Mouse (Mus musculus) heart, embryonic 16.5 days (tissue): ENCODE measurements around the gene A3galt2. TPM values are rescaled to one million over a fixed set of nuclear protein-coding genes. Genes with fewer than 3 reads are reported as not detected.

Experiments
- ATAC-seq: fragments of 200-750 bp; cut with Nextera tagmentation; replicated peaks from 2 replicates; pipeline ENCODE4 v1.8.0; 2017; ENCODE audit warnings: moderate number of reproducible peaks; ENCODE audit not compliant: insufficient read depth, low FRiP score; ENCODE audit errors: extremely low read depth
- H3K27ac ChIP-seq: fragments of 300-500 bp; sonication (generic); 2 replicates; pipeline ENCODE4 v1.5.1; 2014; ENCODE audit warnings: mild to moderate bottlenecking, low read length, control low read depth, moderate library complexity
- H3K27me3 ChIP-seq: fragments of 300-500 bp; sonication (generic); 2 replicates; pipeline ENCODE4 v1.6.1; 2014; ENCODE audit warnings: low read length, mixed read lengths; ENCODE audit not compliant: control insufficient read depth, insufficient read depth
- H3K36me3 ChIP-seq: fragments of 300-500 bp; sonication (generic); 2 replicates; pipeline ENCODE4 v1.6.1; 2014; ENCODE audit not compliant: control insufficient read depth, insufficient read depth
- H3K4me1 ChIP-seq: fragments of 300-500 bp; sonication (generic); 2 replicates; pipeline ENCODE4 v1.6.1; 2014; ENCODE audit warnings: low read length, mixed read lengths; ENCODE audit not compliant: control insufficient read depth, insufficient read depth
- H3K4me2 ChIP-seq: fragments of 300-500 bp; sonication (generic); 2 replicates; pipeline ENCODE4 v1.6.1; 2014; ENCODE audit warnings: low read depth, mild to moderate bottlenecking, control low read depth, low read length
- H3K4me3 ChIP-seq: fragments of 300-500 bp; sonication (generic); 2 replicates; pipeline ENCODE4 v1.5.1; 2014; ENCODE audit warnings: mild to moderate bottlenecking, control low read depth, low read length
- H3K9ac ChIP-seq: fragments of 300-500 bp; sonication (generic); 2 replicates; pipeline ENCODE4 v1.6.1; 2014; ENCODE audit warnings: low read length, control low read depth
- H3K9me3 ChIP-seq: fragments of 300-500 bp; sonication (generic); replicated peaks from 2 replicates; pipeline ENCODE4 v1.6.1; 2016; ENCODE audit warnings: low read length; ENCODE audit not compliant: control insufficient read depth
- WGBS: fragments of 180-500 bp; shearing (Covaris S2); extraction: QIAGEN DNeasy Blood & Tissue Kit; methylation state at CpG from one replicate; pipeline ENCODE4 v1.1.7; 2014; 5-methylcytosine and 5-hydroxymethylcytosine counted together
- polyA plus RNA-seq: library from polyadenylated mRNA; unstranded; fragments of >200 nt; fragmentation: Nextera tagmentation; extraction: Ambion mirVana; gene quantifications from 2 replicates; pipeline ENCODE4 v1.2.1, GENCODE M21; 2015

A3galt2 gene
- polyA plus RNA-seq, 1 experiment from 2014 or later, result 0.11 TPM

DNA sequence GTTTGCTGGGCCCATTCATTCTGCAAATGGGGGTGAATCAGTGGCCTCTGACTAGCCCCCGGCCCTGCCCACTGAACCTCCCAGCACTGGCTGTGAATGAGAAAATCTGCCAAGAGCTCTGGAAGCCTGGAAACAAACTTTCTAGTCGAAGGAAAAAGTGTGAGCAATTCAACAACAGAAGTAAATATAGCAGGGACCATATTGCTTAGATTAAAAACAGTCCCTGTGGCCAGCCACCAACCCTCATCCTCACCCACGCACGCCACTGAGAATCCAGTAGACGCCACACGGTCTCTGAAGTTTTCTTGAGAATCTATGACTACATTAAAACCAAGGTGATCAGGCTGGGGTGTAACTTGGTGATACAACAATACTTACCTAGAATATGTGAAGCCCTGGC is 42.2 kb upstream of the A3galt2 start:
- no peak for ATAC-seq
- H3K27me3 ChIP-seq, result peaks cover 17% of the 10 kb centered on the region
- H3K4me1 ChIP-seq, result peaks cover 16% of the 10 kb centered on the region
- no peak overlapping the region; the same call in 1 of the 2 replicates for H3K9ac ChIP-seq
- H3K27ac ChIP-seq, result no peak overlapping the region
- no peaks in the 10 kb centered on the region for H3K36me3 ChIP-seq
- H3K9me3 ChIP-seq, result no peaks in the 10 kb centered on the region
- no peak overlapping the region for H3K4me2 ChIP-seq
- H3K4me3 ChIP-seq, result no peak overlapping the region
- WGBS, result 83% methylated on average over 6 of the region's 6 CpGs

DNA sequence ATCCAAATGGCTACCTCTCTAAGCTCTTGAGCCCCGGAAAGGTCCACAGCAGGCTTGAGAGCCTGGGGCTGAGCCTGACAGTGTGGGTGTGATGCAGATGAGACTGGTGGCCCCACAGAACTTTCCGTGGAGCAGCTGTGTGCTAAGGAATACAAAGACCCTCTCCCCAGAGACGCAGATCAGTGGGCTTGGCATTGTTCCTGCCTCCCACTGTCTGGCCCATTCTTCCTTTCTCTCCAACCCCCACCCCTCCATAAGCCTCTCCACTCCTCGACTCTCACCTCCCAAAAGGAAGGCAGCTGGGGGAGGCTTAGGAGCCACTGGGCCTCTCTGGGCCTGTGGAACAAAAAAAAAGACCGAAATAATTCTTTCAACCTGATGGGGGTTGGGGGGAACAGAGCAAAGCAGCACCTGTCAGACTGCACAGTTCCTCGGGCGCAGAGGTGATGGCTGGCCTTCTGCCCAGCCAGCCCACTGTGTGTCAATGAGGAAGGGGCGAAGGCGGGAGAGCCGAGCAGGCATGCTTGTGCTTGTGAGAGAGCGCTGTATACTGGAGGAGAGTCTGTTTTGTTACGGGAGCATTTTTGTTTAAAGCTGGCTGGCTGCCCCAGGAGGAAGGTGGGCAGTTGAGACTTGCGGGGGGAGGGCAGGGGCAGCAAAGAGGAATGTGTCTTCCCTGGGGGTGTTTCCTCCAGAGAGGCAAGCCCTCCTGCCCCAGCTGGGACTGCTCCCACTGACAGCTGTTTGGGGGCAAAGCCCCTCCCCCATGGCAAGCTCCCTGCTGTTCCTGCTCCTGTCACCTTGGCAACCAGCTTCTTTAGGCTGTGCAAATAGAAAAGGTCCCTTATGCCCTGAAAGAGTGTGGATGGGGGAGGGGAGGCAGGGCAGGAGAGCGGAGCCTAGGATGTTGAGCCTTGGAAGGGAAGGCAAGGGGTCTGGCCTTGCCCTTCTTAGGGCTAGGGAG is 39.6 kb upstream of the A3galt2 start:
- WGBS, result 32% methylated on average over 14 of the region's 14 CpGs

DNA sequence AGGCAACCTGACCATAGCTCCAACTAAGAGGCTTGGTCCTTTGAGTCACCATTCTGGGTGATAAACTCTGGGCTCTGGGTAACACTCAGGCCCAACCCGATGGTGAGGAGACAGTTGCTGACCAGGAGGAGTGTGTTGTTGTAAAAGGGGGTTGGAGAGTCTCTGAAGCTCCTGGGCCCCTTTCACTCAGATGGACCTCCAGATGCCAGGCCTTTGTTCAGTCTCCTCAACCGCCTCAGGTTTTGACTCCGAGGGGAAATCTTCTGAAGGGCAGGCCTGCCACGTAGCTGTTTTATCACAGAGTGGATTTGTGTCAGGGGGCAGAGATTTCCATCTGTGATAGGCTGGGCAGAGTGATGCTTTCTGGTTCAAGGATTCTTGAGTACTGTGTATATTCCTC is 38.9 kb upstream of the A3galt2 start:
- H3K4me1 ChIP-seq, result peaks cover 25% of the 10 kb centered on the region
- H3K36me3 ChIP-seq, result no peaks in the 10 kb centered on the region
- no peak overlapping the region for H3K4me2 ChIP-seq
- H3K27me3 ChIP-seq, result no peaks in the 10 kb centered on the region
- H3K9me3 ChIP-seq, result no peaks in the 10 kb centered on the region
- no peak overlapping the region for H3K4me3 ChIP-seq
- H3K27ac ChIP-seq, result no peak overlapping the region
- ATAC-seq, result no peak
- H3K9ac ChIP-seq, result no peak overlapping the region
- 51% methylated on average over 4 of the region's 4 CpGs for WGBS

More for the DNA sequence above, 39.6 kb upstream of the A3galt2 start:
- H3K4me2 ChIP-seq, result no peak overlapping the region
- peaks cover 3% of the 10 kb centered on the region for H3K27me3 ChIP-seq
- ATAC-seq, result 0 out of 2 replicates have a peak, but pooled peaks have one; percentile 3
- peaks cover 20% of the 10 kb centered on the region for H3K4me1 ChIP-seq
- H3K36me3 ChIP-seq, result no peaks in the 10 kb centered on the region
- H3K9ac ChIP-seq, result no peak overlapping the region
- H3K9me3 ChIP-seq, result no peaks in the 10 kb centered on the region
- H3K27ac ChIP-seq, result no peak overlapping the region
- no peak overlapping the region for H3K4me3 ChIP-seq

DNA sequence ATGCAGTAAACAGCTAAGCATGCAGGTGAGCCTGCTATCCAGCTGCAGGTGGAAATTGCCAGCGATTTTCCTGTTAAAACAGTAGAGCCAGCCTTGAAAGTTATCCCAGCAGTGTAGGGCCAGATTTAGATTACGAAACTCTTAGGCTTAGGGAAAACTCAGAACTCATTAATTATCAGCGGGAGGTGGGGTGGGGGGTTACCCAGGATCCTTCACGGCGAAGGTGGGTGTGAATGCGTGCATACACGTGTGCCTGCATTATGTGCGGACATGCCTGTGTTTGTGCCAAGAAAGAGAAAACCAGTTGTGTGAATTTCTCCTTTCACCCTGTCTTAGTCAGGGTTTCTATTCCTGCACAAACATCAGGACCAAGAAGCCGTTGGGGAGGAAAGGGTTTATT is 38.4 kb upstream of the A3galt2 start:
- no peak overlapping the region for H3K27ac ChIP-seq
- H3K4me2 ChIP-seq, result no peak overlapping the region
- no peaks in the 10 kb centered on the region for H3K27me3 ChIP-seq
- 75% methylated on average over 9 of the region's 9 CpGs for WGBS
- H3K9ac ChIP-seq, result no peak overlapping the region
- ATAC-seq, result no peak
- peaks cover 23% of the 10 kb centered on the region for H3K4me1 ChIP-seq
- no peaks in the 10 kb centered on the region for H3K36me3 ChIP-seq
- H3K4me3 ChIP-seq, result no peak overlapping the region
- H3K9me3 ChIP-seq, result no peaks in the 10 kb centered on the region

DNA sequence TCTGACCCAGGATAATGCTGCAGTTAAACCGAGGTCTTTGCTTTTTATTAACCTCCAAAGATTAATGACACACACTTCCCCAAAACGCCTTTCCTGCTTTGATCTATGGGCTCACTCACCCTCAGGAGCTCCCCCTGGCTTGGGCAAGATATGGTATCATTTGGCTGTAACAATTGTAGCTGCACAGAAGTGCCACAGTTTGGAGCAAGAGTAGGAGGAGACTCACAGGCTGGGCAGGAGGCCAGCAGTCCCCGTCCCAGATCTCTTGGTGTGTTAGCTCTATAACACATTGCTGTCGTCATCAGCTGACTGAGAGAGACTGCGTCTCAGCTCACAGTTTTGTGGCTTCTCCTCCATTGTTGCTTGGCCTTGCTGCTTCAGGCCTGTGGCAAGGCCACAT is 35.1 kb upstream of the A3galt2 start:
- H3K27ac ChIP-seq, result no peak overlapping the region
- H3K9me3 ChIP-seq, result no peaks in the 10 kb centered on the region
- peak; percentile 71 for ATAC-seq
- no peak overlapping the region for H3K9ac ChIP-seq
- no peak overlapping the region for H3K4me2 ChIP-seq
- no peaks in the 10 kb centered on the region for H3K36me3 ChIP-seq
- peaks cover 30% of the 10 kb centered on the region for H3K4me1 ChIP-seq
- WGBS, result 8% methylated on average over 5 of the region's 5 CpGs
- H3K4me3 ChIP-seq, result no peak overlapping the region
- H3K27me3 ChIP-seq, result no peaks in the 10 kb centered on the region

DNA sequence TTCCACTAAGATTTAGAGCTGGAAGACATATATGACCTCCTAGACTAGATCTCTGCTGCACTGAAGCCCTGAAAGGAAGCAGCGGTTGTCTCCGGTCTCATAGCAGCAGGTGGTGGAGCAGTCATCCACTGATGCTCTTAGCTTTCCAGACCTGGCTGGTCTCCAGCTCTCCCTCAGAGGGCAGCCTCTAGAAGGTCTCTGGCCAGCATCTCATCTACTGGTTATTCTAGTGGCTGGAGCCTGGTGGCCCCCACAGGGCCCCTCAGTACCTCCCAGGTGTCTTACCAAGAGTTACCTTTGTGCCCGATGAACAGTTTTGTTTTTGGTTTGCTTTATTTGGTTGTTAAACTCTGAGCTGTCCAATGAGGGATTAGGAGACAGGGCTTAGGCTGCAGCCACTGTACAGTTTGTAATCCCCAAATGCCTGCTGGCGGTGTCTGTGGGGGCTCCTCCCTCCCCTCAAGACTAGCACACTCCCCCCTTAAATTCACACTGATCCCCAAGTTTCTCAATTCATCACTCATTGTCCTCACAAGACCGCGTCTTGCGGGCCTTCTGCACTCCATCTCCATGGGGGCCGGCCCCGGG is 34.0 kb upstream of the A3galt2 start:
- H3K4me1 ChIP-seq, result peaks cover 21% of the 10 kb centered on the region
- no peak overlapping the region for H3K4me3 ChIP-seq
- H3K9me3 ChIP-seq, result no peaks in the 10 kb centered on the region
- WGBS, result 73% methylated on average over 9 of the region's 9 CpGs
- H3K9ac ChIP-seq, result no peak overlapping the region
- no peaks in the 10 kb centered on the region for H3K27me3 ChIP-seq
- H3K27ac ChIP-seq, result no peak overlapping the region
- H3K4me2 ChIP-seq, result no peak overlapping the region
- no peaks in the 10 kb centered on the region for H3K36me3 ChIP-seq
- no peak for ATAC-seq

DNA sequence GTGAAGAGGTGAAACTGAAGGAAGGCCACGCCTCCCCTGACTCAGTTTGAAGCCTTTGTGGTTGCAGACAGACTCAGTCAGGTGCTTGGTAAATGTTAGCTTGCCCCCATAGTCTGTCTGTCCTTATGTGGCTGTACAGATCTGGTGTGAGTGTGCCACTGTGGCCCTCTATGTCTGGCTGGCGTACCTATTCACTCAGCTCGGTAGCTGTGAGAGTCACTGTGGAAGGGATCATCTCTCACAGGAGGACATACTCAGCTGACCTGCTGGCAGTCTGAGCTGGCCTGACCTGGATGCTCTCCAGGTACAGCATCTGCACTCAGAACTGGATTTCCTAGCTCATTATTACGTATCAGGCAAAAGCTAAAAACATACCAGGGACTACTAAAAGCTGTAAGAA is 33.4 kb upstream of the A3galt2 start:
- H3K27me3 ChIP-seq, result no peaks in the 10 kb centered on the region
- ATAC-seq, result no peak
- H3K9me3 ChIP-seq, result no peaks in the 10 kb centered on the region
- H3K4me2 ChIP-seq, result no peak overlapping the region
- H3K4me3 ChIP-seq, result no peak overlapping the region
- no peak overlapping the region for H3K9ac ChIP-seq
- peaks cover 21% of the 10 kb centered on the region for H3K4me1 ChIP-seq
- 75% methylated on average over 4 of the region's 4 CpGs for WGBS
- H3K36me3 ChIP-seq, result no peaks in the 10 kb centered on the region
- no peak overlapping the region for H3K27ac ChIP-seq

DNA sequence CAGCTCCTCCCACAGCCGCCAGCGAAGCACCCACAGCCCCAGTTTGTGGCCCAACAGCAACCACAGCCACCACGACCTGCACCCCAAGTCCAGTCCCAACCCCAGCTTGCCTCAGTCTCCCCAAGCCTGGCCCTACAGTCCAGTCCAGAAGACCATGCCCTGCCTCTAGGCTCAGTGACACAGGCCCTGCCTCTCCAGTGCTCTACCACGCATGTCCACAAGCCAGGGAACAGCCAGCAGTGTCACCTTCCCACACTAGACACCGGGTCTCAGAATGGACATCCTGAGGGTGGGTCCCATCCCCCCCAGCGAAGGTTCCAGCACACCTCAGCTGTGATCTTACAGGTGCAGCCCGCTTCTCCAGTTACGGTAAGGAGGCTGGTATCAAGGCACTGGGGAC is 32.2 kb upstream of the A3galt2 start:
- ATAC-seq, result no peak
- H3K36me3 ChIP-seq, result no peaks in the 10 kb centered on the region
- no peak overlapping the region for H3K27ac ChIP-seq
- no peaks in the 10 kb centered on the region for H3K27me3 ChIP-seq
- no peak overlapping the region for H3K4me2 ChIP-seq
- 85% methylated on average over 8 of the region's 8 CpGs for WGBS
- peaks cover 21% of the 10 kb centered on the region for H3K4me1 ChIP-seq
- H3K9ac ChIP-seq, result no peak overlapping the region
- H3K4me3 ChIP-seq, result no peak overlapping the region
- H3K9me3 ChIP-seq, result no peaks in the 10 kb centered on the region

DNA sequence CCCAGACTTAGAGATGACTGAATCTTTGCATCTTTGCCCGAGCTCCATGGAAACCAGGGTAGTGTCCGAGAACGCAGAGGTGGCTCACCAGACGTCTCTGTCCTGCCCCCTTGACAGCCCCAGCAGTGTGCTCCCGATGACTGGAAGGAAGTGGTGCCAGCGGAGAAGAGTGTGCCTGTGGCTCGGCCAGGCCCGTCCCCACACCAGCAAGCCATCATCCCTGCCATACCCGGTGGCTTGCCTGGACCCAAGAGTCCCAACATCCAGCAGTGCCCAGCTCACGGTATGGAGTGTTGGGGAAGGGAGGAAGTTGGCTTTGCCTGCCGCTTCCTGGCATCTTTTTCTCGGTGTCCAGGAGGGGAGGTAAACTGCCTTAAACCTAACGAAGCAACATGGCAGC is 31.7 kb upstream of the A3galt2 start:
- Histone ChIP-seq H3K27me3 (no peaks in the 10 kb centered on the region), H3K4me3 (no peak overlapping the region), H3K4me1 (peaks cover 23% of the 10 kb centered on the region), H3K27ac (no peak overlapping the region), H3K9ac (no peak overlapping the region), H3K4me2 (no peak overlapping the region), H3K9me3 (no peaks in the 10 kb centered on the region), H3K36me3 (no peaks in the 10 kb centered on the region)
- 79% methylated on average over 13 of the region's 13 CpGs for WGBS
- no peak for ATAC-seq
